Mouse (Mus musculus): ENCODE data around the gene Klhl29.

Gene Klhl29

GRCm38 (mm10) chr12:5254246-5254982 lies 121.1 kb downstream of the Klhl29 start:
- in situ Hi-C loops (cut with MboI, MseI): no loop called here

GRCm38 (mm10) chr12:5253289-5254005 lies 122.0 kb downstream of the Klhl29 start:
- in situ Hi-C loops (cut with MboI, MseI): no loop called here

GRCm38 (mm10) chr12:5252569-5252968 lies 122.9 kb downstream of the Klhl29 start:
- in situ Hi-C loops (cut with MboI, MseI): no loop called here

- in situ Hi-C loops (cut with MboI, MseI): no loop called here
These were observed 125.4 kb downstream of the Klhl29 start for GRCm38 (mm10) chr12:5250042-5250441.

- in situ Hi-C loops (cut with MboI, MseI): no loop called here
These were observed 126.4 kb downstream of the Klhl29 start for GRCm38 (mm10) chr12:5249068-5249467.

GRCm38 (mm10) chr12:5247505-5247904 lies 128.0 kb downstream of the Klhl29 start:
- in situ Hi-C loops (cut with MboI, MseI): no loop called here

GRCm38 (mm10) chr12:5246721-5247341 lies 128.7 kb downstream of the Klhl29 start:
- in situ Hi-C loops (cut with MboI, MseI): no loop called here

- in situ Hi-C loops (cut with MboI, MseI): no loop called here
These were observed 129.3 kb downstream of the Klhl29 start for GRCm38 (mm10) chr12:5246193-5246621.

GRCm38 (mm10) chr12:5245207-5245597 lies 130.3 kb downstream of the Klhl29 start:
- in situ Hi-C loops (cut with MboI, MseI): no loop called here

- in situ Hi-C loops (cut with MboI, MseI): loop anchor here in 1 of 2 experiments (5.0 kb wide), 1 partner anchor 48 kb away; no protein-coding TSS in a partner anchor
These were observed 130.9 kb downstream of the Klhl29 start for GRCm38 (mm10) chr12:5244431-5245206.

GRCm38 (mm10) chr12:5243867-5244266 lies 131.6 kb downstream of the Klhl29 start:
- in situ Hi-C loops (cut with MboI, MseI): loop anchor here in 1 of 2 experiments (5.0 kb wide), 1 partner anchor 48 kb away; no protein-coding TSS in a partner anchor

- in situ Hi-C loops (cut with MboI, MseI): loop anchor here in 1 of 2 experiments (5.0 kb wide), 1 partner anchor 49 kb away; no protein-coding TSS in a partner anchor
These were observed 132.0 kb downstream of the Klhl29 start for GRCm38 (mm10) chr12:5243449-5243848.

- in situ Hi-C loops (cut with MboI, MseI): loop anchor here in 1 of 2 experiments (5.0 kb wide), 1 partner anchor 50 kb away; no protein-coding TSS in a partner anchor
These were observed 132.7 kb downstream of the Klhl29 start for GRCm38 (mm10) chr12:5242551-5243330.

- in situ Hi-C loops (cut with MboI, MseI): loop anchor here in 1 of 2 experiments (5.0 kb wide), 1 partner anchor 53 kb away; no protein-coding TSS in a partner anchor
These were observed 135.8 kb downstream of the Klhl29 start for GRCm38 (mm10) chr12:5239451-5240245.

- in situ Hi-C loops (cut with MboI, MseI): no loop called here
These were observed 138.4 kb downstream of the Klhl29 start for GRCm38 (mm10) chr12:5237078-5237477.

- in situ Hi-C loops (cut with MboI, MseI): no loop called here
These were observed 139.9 kb downstream of the Klhl29 start for GRCm38 (mm10) chr12:5235596-5235995.

- in situ Hi-C loops (cut with MboI, MseI): no loop called here
These were observed 145.0 kb downstream of the Klhl29 start for GRCm38 (mm10) chr12:5230504-5230903.

GRCm38 (mm10) chr12:5226676-5227654 lies 148.5 kb downstream of the Klhl29 start:
- in situ Hi-C loops (cut with MboI, MseI): no loop called here

Data from T-helper 17 cell (primary cell).